Mouse (Mus musculus): ENCODE data around the gene Foxn4.

Foxn4 gene

GRCm38 (mm10) chr5:114279382-114280143 lies 6.0 kb upstream of the Foxn4 start:
- no peak for DNase-seq (ENCODE audit: low read depth, low spot score)

DNA sequence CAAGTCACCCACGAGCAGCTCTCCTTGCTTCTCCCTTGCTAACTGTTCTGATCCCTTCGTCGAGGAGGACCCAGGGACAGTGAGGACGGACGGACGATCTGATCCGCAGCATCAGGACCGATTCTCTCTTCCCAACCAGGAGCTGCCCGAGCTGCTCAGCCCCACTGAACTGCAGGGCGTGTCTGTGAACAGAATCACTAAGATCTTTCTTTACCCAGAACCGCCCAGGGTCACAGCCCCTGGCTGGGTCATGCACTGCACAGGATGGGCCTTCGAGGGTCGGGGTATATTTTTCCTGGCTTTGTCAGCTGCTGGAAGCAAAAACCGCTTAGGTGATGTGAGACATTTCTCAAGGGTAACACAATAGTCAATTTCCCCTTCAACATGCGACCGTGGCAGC lies 2.4 kb upstream of the Foxn4 start:
- no peak for DNase-seq (ENCODE audit: low read depth, low spot score)

DNA sequence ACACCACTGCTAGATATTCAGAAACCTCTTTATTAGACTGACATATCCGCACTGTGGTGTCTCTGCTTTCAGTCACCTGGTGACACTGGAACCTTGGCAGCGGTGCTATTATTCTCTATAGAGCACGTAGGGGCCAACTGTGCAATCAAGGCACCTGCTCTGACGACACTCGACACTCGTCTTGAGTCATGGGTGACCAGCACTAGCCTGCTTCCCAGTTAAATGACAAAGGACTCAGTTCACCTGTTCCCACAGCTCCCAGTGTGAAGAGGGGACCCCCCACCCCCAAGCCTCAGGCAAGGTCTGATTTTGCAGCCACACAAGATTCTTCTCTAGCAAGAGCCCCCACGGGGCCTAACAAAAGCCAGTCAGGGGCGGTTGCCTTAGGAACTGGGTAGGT lies 1.7 kb upstream of the Foxn4 start:
- DNase-seq (ENCODE audit: low read depth, low spot score), result no peak

DNA sequence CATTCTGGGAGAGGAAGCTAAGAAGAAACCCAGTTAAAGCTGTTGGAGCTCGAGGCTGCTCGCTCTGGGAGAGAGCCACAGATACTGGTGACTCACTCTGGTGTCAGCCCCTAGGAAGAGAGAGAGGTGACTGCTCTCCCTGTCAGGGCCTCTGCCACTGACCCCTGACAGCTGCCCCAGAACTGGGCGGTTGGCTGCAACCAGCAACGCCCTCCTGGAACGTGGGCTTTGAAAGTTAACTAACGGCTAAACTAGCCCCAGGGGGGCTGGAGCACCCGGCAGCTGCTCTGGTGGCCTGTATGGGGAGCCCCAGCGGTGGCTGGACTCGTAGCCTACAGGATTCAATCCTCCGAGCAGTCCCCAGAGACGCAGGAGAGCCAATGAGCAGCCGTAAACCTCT lies 3.6 kb downstream of the Foxn4 start:
- DNase-seq (ENCODE audit: low read depth, low spot score), result no peak

- no peak for DNase-seq (ENCODE audit: low read depth, low spot score)
These were observed 4.1 kb downstream of the Foxn4 start for GRCm38 (mm10) chr5:114269499-114269898.

DNA sequence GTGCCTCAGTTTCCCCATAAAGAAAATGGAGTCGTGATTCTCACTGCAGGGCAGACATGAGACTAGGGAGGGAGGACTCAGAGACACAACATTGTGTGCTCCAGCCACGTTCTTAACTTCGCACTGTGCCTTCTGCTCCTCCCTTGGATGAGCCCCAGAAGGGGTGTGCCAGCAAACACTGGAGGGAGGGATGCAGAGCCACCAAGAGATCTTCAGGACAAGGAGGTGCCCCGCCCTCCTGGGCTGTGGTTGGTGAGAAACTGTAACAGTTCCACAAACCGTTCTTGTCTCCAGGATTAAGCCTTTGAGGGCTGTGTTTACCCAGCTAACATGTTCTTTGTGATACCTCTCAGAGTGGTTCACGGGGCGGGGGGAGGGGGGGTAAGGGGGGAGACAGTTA lies 5.0 kb downstream of the Foxn4 start:
- DNase-seq (ENCODE audit: low read depth, low spot score), result no peak

- DNase-seq (ENCODE audit: low read depth, low spot score), result no peak
These were observed 8.8 kb downstream of the Foxn4 start for GRCm38 (mm10) chr5:114264791-114265190.

DNA sequence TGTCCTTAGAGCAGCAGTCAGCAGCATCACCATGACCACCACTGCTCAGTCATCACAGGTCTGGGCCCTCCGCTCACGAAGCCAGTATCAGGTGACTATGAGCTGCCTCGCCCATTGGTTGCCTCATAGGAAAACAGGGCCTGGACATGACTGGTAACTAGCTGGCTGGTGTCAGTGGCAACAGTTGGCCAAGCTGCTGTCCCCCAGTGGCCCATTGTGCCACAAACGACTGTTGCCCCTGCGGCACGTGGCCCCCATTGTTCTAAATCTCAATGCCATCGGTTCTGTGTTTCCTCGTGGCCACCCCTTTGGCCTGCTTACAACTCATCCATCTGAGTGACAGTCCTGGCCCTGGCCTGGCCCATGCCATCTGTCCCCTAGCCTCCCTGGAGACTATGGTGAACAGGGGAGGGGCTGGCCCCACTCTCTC lies 9.6 kb downstream of the Foxn4 start:
- DNase-seq (ENCODE audit: low read depth, low spot score), result no peak

DNA sequence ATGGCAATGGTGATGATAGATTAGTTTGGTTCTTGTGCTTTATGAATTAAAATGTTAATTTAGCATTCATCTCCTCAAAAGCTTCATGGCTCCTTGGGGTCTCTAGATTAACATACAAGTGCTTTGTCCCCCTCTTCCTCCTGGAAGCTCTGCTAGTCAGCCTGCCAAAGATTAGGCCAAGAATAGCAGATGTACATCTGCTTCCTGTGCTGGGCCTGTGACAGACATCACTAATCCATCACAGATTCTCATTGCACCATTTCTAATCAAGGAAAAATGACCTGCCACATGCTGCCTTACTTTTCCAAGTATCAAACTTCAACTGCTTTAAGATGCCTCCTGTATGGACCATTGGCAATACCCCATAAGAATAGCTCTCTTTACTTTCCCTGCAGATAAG lies 12.1 kb downstream of the Foxn4 start:
- no peak for DNase-seq (ENCODE audit: low read depth, low spot score)

- DNase-seq (ENCODE audit: low read depth, low spot score), result no peak
These were observed 14.1 kb downstream of the Foxn4 start for GRCm38 (mm10) chr5:114259495-114259894.

DNA sequence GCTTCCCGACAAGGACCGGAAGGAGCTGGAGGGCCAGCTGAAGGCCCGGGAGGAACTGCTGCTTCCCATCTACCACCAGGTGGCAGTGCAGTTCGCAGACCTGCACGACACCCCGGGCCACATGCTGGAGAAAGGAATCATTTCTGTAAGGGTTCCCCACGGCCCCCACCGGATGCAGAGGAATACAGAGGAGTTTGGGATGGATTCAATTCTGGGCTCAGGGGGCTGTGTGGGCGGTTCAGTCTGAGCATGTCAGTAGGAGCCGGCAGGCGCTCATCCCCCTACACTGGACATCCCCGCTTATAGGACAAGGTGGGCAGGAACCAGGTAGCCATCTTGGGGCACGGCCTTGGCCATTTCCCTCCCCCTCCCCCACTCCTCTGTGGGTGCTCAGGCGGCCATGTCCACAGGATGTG lies 25.4 kb downstream of the Foxn4 start:
- peak; percentile 51 for DNase-seq (ENCODE audit: low read depth, low spot score)

GRCm38 (mm10) chr5:114246465-114246864 lies 27.1 kb downstream of the Foxn4 start:
- DNase-seq (ENCODE audit: low read depth, low spot score), result no peak

DNA sequence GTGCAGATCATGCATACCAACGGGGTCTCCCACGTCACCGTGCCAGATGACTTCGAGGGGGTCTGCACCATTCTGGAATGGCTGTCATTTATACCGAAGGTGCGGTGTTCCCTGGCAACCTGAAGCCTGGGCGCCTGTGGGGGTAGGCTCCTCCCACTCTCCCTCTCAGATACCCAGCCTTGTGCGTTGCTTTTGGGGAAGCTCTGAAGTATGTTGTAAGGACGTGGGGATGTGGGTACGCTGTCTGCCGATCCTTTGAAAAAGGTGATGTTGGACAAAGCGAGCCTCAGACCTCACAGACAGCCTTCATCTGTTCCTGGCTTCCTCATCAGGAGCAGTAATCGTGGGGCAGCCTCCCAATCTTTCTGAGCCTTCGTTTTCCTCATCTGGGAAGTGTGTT lies 33.9 kb downstream of the Foxn4 start:
- no peak for DNase-seq (ENCODE audit: low read depth, low spot score)

- DNase-seq (ENCODE audit: low read depth, low spot score), result no peak
These were observed 34.7 kb downstream of the Foxn4 start for GRCm38 (mm10) chr5:114238924-114239323.

DNA sequence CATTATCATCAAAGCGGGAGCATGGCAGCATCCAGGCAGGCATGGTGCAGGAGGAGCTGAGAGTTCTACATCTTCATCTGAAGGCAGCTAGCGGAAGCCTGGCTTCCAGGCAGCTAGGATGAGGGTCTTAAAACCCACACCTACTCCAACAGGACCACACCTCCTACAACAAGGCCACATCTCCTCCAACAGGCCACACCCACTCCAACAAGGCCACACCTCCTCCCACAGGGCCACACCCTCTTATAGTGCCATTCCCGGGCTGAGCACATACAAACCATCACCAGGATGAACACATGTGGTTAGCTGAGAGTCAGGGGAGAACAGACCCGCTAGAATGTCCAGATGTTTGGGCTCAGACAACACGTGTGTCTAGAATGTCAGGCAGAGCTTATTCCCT lies 44.7 kb downstream of the Foxn4 start:
- no peak for DNase-seq (ENCODE audit: low read depth, low spot score)

DNA sequence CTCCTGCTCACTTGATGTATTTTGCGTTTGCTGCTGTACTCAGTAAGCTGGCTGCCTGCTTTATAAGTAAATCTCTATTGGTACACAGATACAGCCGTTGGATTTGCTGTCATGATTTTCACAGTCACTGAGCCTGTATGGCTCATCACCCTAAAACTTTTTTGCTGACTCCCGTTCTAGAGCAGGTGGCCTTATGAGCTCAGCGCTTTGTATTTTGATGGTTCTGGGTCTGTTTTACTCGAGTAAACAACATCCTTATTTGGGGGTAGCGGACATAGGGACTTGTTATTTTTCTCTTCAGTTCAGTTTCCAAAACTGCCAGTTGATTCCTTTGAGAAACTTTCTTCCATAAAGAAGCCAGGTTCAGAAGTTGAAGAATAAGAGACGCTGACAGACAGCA lies 47.6 kb downstream of the Foxn4 start:
- no peak for DNase-seq (ENCODE audit: low read depth, low spot score)

GRCm38 (mm10) chr5:114218771-114219170 lies 54.8 kb downstream of the Foxn4 start:
- no peak for DNase-seq (ENCODE audit: low read depth, low spot score)

DNA sequence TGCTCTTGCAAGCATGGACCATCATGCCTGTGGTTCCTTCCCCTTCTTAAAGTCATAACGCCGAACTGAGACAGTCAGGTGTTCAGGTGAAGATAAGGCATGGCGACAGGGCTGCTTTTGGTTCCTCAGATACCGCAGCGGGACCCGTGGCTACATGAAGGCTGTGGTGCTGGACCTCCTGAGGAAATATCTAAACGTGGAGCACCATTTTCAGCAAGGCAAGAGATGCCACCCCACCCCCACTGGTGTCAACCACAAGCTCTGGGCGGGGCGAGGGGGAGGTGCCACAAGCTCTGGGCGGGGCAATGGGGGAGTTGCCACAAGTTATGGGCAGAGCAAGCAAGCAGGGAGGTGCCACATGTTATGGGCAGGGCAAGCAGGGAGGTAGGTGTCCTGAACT lies 60.4 kb downstream of the Foxn4 start:
- DNase-seq (ENCODE audit: low read depth, low spot score), result no peak

DNA sequence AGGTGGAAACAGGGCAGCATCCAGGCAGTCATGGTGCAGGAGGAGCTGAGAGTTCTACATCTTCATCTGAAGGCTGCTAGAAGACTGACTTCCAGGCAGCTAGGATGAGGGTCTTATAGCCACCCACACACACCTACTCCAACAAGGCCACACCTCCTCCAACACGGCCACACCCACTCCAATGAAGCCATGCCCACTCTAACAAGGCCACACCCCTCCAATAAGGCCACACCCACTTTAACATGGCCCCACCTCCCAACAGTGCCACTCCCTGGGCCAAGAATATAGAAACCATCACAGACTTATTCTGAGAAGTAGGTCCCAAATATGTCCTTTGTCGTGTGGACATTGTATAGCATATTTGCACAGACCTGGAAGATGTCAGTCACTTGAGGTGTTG lies 67.4 kb downstream of the Foxn4 start:
- DNase-seq (ENCODE audit: low read depth, low spot score), result no peak
